Mouse (Mus musculus) limb, embryonic 12.5 days (tissue): ENCODE results near the gene Cdpf1. TPM values are rescaled to one million over a fixed set of nuclear protein-coding genes. Genes with fewer than 3 reads are reported as not detected.

Experiments
- ATAC-seq: fragments of 200-750 bp; cut with Nextera tagmentation; 2 replicates; pipeline ENCODE4 v1.8.0; 2017; ENCODE audit warnings: low read depth, moderate TSS enrichment; ENCODE audit not compliant: insufficient number of reproducible peaks, insufficient read depth, low FRiP score, low TSS enrichment
- H3K27ac ChIP-seq: fragments of 300-500 bp; sonication (generic); 2 replicates; pipeline ENCODE4 v1.5.1; 2016; ENCODE audit warnings: mild to moderate bottlenecking, moderate library complexity
- H3K27me3 ChIP-seq: fragments of 300-500 bp; sonication (generic); 2 replicates; pipeline ENCODE4 v1.6.1; 2016; ENCODE audit warnings: mild to moderate bottlenecking, moderate library complexity
- H3K36me3 ChIP-seq: fragments of 300-500 bp; sonication (generic); 2 replicates; pipeline ENCODE4 v1.6.1; 2016; ENCODE audit warnings: mild to moderate bottlenecking, moderate library complexity
- H3K4me1 ChIP-seq: fragments of 300-500 bp; sonication (generic); replicated peaks from 2 replicates; pipeline ENCODE4 v1.6.1; 2016
- H3K4me2 ChIP-seq: fragments of 300-500 bp; sonication (generic); 2 replicates; pipeline ENCODE4 v1.6.1; 2016; ENCODE audit warnings: mild to moderate bottlenecking, moderate library complexity
- H3K4me3 ChIP-seq: fragments of 300-500 bp; sonication (generic); replicated peaks from 2 replicates; pipeline ENCODE4 v1.5.1; 2016; ENCODE audit warnings: mild to moderate bottlenecking
- H3K9ac ChIP-seq: fragments of 300-500 bp; sonication (generic); replicated peaks from 2 replicates; pipeline ENCODE4 v1.6.1; 2016; ENCODE audit warnings: mild to moderate bottlenecking, moderate library complexity
- H3K9me3 ChIP-seq: fragments of 300-500 bp; sonication (generic); 2 replicates; pipeline ENCODE4 v1.6.1; 2016; ENCODE audit warnings: mild to moderate bottlenecking, moderate library complexity
- WGBS: fragments of 180-500 bp; shearing (Covaris S2); methylation state at CpG from one replicate; pipeline ENCODE4 v1.1.7; 2016; 5-methylcytosine and 5-hydroxymethylcytosine counted together
- polyA plus RNA-seq: library from polyadenylated mRNA; unstranded; fragments of >200 nt; fragmentation: Nextera tagmentation; extraction: Ambion mirVana; gene quantifications from 2 replicates; pipeline ENCODE4 v1.2.1, GENCODE M21; 2016

The Cdpf1 gene
- polyA plus RNA-seq, 1 experiment from 2014 or later = 22.8 TPM

DNA sequence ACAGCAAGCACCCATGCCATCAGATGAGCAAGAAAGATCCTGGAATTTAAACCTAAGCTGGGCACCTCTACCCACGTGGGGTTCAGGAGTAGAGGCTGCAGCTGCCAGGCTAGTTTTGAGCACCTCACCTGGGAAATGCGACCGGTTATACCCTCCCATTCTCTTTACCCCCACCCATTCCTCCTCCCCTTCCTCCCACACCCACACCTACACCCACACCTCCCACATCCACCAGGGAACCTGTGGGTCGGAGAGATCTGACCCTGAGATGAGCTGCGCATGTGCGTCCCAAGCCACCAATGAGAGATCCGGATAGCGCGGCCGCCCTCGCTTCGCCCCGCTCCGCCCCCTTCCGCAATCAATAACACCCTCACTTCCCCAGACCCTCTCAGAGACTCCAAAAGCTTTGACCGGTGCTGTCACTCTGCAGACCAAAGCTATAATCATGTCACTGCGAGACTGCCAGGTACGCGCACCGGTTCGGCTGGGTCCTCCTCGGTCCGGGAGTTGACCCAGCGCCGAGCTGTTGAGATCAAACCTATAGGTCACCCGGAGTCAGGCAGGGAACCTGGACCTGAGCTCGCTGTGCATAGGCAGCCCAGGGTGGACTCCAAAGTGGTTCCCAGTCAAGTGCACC is 20.6 kb upstream of the Cdpf1 start, which contains the start of gene Ttc38:
Gene Ttc38 (plus strand): TSS at position 353 of the 637 bp plus-strand sequence.
- Histone ChIP-seq H3K36me3 (peaks cover 5% of the 10 kb centered on the region; the same call in 1 of the 2 replicates), H3K4me3 (peak within 1 kb of the TSS; percentile 58), H3K4me1 (peaks cover 13% of the 10 kb centered on the region), H3K4me2 (peak within 1 kb of the TSS; percentile 73), H3K9ac (peak within 1 kb of the TSS; percentile 65), H3K27ac (peak within 1 kb of the TSS; percentile 41; the same call in 1 of the 2 replicates), H3K27me3 (no peaks in the 10 kb centered on the region), H3K9me3 (no peaks in the 10 kb centered on the region)
- WGBS = 1% methylated on average over 27 of the region's 27 CpGs
- peak; percentile 82 for ATAC-seq

DNA sequence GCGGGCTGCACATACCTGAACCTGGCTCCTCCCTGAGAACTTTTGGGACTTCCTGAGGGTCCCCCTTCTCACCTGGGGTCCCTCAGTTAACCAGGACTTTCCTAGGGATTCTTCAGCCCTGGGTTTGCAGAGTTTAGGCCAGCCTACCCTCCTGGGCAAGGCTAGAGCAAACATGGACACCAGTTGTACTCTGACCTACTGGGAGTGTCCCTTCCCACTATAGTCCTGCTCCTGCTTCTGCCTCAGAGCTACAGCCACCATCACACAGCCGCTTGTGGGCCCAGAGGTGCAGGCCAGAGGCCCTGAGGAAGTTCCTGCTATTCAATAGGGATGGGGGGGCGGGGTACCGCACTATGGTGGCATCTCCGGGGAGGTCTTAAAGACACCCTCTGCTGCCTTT is 18.0 kb upstream of the Cdpf1 start:
- no peak overlapping the region for H3K4me3 ChIP-seq
- no peak overlapping the region for H3K27ac ChIP-seq
- H3K9me3 ChIP-seq = no peaks in the 10 kb centered on the region
- H3K4me1 ChIP-seq = peaks cover 13% of the 10 kb centered on the region
- no peak overlapping the region for H3K4me2 ChIP-seq
- no peaks in the 10 kb centered on the region for H3K36me3 ChIP-seq
- H3K9ac ChIP-seq = no peak overlapping the region
- WGBS = 77% methylated on average over 5 of the region's 5 CpGs
- no peaks in the 10 kb centered on the region for H3K27me3 ChIP-seq
- ATAC-seq = no peak

- Histone ChIP-seq H3K36me3 (no peaks in the 10 kb centered on the region), H3K4me1 (peaks cover 13% of the 10 kb centered on the region), H3K9ac (no peak overlapping the region), H3K27ac (no peak overlapping the region), H3K9me3 (no peaks in the 10 kb centered on the region), H3K27me3 (no peaks in the 10 kb centered on the region), H3K4me2 (no peak overlapping the region), H3K4me3 (no peak overlapping the region)
- 86% methylated on average over 4 of the region's 4 CpGs for WGBS
- ATAC-seq = no peak
These were observed 16.6 kb upstream of the Cdpf1 start for GRCm38 (mm10) chr15:85828071-85828470.

DNA sequence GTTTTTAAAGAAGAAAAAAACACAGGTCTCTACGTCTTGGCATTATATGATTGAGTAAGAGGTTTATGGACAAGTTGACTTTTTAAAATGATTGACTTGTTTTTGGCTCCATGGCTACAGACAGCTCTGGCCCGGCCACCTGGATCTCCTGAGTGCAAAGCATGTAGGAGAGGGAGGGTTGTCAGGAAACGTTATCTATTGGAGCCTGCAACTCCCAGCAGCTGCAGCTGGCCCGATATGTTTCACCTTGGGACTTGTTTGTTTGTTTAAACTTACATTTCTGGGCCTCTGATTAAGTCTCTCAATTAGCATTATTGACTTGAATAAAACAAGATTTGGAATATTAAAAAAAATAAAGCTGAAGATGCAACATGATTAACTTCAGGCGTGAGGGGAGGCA is 15.2 kb upstream of the Cdpf1 start:
- H3K4me1 ChIP-seq = peaks cover 9% of the 10 kb centered on the region; the same call in 1 of the 2 replicates

DNA sequence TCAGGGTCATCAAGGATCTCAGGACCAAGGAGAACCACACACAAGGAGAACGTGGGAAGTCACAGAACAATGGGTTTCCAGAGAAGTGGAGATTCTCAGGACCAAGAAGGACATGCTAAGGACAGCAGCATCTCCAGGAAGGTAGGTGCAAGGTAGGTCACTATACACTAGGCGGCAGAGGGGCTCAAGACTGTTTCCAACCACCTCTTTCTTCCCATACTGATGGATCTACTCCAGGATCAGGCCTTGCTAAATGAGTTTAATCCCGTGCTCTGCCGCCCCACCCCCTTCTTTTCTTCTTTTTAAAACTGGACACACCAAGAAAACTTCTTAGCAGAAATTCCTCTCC is 10.5 kb upstream of the Cdpf1 start:
- Histone ChIP-seq H3K4me2 (peak overlapping the region; percentile 98), H3K27ac (no peak overlapping the region), H3K4me3 (peak overlapping the region; percentile 57), H3K9me3 (no peaks in the 10 kb centered on the region), H3K36me3 (no peaks in the 10 kb centered on the region), H3K27me3 (peaks cover 25% of the 10 kb centered on the region), H3K9ac (peak overlapping the region; percentile 79; the same call in 1 of the 2 replicates), H3K4me1 (peaks cover 5% of the 10 kb centered on the region; the same call in 1 of the 2 replicates)
- 8% methylated on average over 4 of the region's 4 CpGs for WGBS
- ATAC-seq = peak; percentile 73

More for the DNA sequence above, 15.2 kb upstream of the Cdpf1 start:
- no peak overlapping the region for H3K4me2 ChIP-seq
- 66% methylated on average over 5 of the region's 5 CpGs for WGBS
- H3K36me3 ChIP-seq = no peaks in the 10 kb centered on the region
- H3K4me3 ChIP-seq = no peak overlapping the region
- no peak for ATAC-seq
- peaks cover 5% of the 10 kb centered on the region for H3K27me3 ChIP-seq
- no peak overlapping the region for H3K9ac ChIP-seq
- H3K27ac ChIP-seq = no peak overlapping the region
- H3K9me3 ChIP-seq = no peaks in the 10 kb centered on the region

DNA sequence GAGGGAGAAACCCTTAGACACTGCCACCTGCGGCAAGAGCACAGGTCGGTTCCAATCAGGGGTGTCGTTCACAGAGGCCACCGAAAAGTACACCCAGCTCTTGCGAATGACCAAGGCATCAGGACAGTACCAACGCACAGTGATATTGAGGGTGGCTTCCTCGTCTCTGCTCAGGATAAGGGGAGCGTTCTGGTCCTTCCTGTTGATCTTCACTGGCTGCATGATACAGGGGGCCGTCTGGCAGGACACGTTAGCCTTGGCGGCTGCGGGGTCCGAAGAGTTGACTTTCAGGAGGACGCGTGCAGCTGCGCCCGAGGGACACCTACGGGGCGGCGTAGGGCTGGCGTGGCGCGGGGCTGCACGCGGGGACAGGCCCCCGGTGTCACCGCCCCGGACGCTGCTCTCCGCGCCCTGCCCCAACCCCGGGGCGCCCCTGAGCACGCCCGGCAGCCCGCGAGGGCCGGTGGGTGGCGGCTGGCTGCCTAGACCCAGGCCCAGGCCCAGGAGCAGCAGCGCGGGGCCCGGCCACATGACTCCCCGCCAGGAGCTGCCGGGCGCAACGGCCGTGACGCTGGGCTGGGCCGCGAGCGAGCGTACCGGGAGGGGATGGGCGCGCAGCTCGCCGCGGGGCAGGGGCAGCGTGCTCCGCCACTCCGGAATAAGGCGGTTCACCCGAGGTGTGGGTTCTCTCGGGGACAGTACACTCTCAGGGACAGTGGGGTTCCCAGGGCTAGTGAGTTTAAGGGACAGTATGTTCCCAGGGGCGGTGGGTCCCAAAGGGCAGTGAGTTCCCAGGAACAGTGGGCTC is 9.9 kb upstream of the Cdpf1 start, which contains the start of gene Pkdrej:
Gene Pkdrej (minus strand): TSS at position 532 of the 808 bp plus-strand sequence.
- Histone ChIP-seq H3K36me3 (no peaks in the 10 kb centered on the region), H3K9ac (peak within 1 kb of the TSS; percentile 79), H3K27me3 (peaks cover 25% of the 10 kb centered on the region), H3K27ac (no peak within 1 kb of the TSS), H3K4me2 (peak within 1 kb of the TSS; percentile 98), H3K4me1 (peaks cover 5% of the 10 kb centered on the region; the same call in 1 of the 2 replicates), H3K9me3 (no peaks in the 10 kb centered on the region), H3K4me3 (peak within 1 kb of the TSS; percentile 57)
- ATAC-seq = peak; percentile 71
- 2% methylated on average over 65 of the region's 65 CpGs for WGBS

DNA sequence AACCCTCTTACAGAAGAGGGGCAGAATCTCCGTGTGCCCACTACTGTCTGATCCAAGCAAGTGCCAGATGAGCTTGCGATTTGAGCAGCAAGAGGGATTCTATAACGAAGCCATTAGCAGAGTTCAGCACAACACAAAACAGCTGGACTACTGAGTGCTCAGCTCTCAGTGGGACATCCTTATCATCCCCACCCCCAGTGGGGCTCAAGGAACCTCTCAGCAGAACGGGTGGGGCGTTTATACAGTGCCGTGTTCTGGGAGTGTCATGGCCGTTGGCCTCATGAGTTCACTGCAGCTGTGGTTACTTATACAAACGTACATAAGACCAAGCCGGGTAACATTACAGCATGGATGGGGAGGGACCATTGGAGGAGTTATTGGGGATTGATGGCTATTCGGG is 1.9 kb upstream of the Cdpf1 start:
- Histone ChIP-seq H3K4me1 (peaks cover 6% of the 10 kb centered on the region), H3K36me3 (no peaks in the 10 kb centered on the region), H3K27me3 (no peaks in the 10 kb centered on the region; the same call in 1 of the 2 replicates), H3K9me3 (peaks cover 9% of the 10 kb centered on the region; the same call in 1 of the 2 replicates), H3K27ac (no peak overlapping the region), H3K4me3 (no peak overlapping the region), H3K9ac (no peak overlapping the region), H3K4me2 (no peak overlapping the region)
- WGBS = 66% methylated on average over 10 of the region's 10 CpGs
- ATAC-seq = no peak

GRCm38 (mm10) chr15:85810806-85811521 is 533 bp downstream of the Cdpf1 start:
- no peaks in the 10 kb centered on the region; the same call in 1 of the 2 replicates for H3K27me3 ChIP-seq
- peaks cover 6% of the 10 kb centered on the region for H3K4me1 ChIP-seq
- H3K4me2 ChIP-seq = peak overlapping the region; percentile 93
- peak overlapping the region; percentile 80 for H3K9ac ChIP-seq
- H3K36me3 ChIP-seq = no peaks in the 10 kb centered on the region; the same call in 1 of the 2 replicates
- WGBS = 7% methylated on average over 36 of the region's 36 CpGs
- ATAC-seq = peak; percentile 83
- H3K4me3 ChIP-seq = peak overlapping the region; percentile 77
- H3K27ac ChIP-seq = peak overlapping the region; percentile 88
- H3K9me3 ChIP-seq = peaks cover 7% of the 10 kb centered on the region; the same call in 1 of the 2 replicates

DNA sequence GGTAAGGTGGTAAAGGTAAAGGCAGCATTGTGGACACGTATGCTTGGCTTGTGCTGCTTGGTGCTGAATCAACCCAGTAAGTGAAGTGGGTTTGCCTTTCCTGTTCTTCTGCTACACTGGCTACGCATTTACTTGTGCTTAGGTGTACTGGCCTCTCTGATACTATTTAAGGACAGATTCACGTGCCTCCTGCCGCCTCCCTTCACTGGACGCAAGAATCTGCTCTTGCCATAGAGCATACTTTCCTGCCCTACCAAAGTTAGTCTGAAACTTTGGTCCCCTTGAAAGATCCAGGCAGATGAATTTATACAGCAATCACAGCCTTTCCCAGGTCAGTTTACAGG is 1.1 kb downstream of the Cdpf1 start:
- WGBS = 86% methylated on average over 5 of the region's 5 CpGs
- H3K9ac ChIP-seq = 0 out of 2 replicates have a peak overlapping the region, but pooled peaks have one; percentile 80

GRCm38 (mm10) chr15:85809091-85809490 is 2.4 kb downstream of the Cdpf1 start:
- no peak for ATAC-seq
- no peak overlapping the region for H3K4me3 ChIP-seq
- H3K27me3 ChIP-seq = no peaks in the 10 kb centered on the region
- H3K9ac ChIP-seq = no peak overlapping the region
- H3K4me1 ChIP-seq = peaks cover 6% of the 10 kb centered on the region
- H3K36me3 ChIP-seq = no peaks in the 10 kb centered on the region; the same call in 1 of the 2 replicates
- H3K4me2 ChIP-seq = no peak overlapping the region
- no peak overlapping the region for H3K27ac ChIP-seq
- WGBS = 87% methylated on average over 12 of the region's 12 CpGs
- no peaks in the 10 kb centered on the region for H3K9me3 ChIP-seq

More for the DNA sequence above, 1.1 kb downstream of the Cdpf1 start:
- peak overlapping the region; percentile 93 for H3K4me2 ChIP-seq
- no peak overlapping the region for H3K27ac ChIP-seq
- H3K4me3 ChIP-seq = peak overlapping the region; percentile 77
- no peak for ATAC-seq
- 0 out of 2 replicates have a peak, but pooled peaks cover 2% of the 10 kb centered on the region for H3K9me3 ChIP-seq
- no peaks in the 10 kb centered on the region; the same call in 1 of the 2 replicates for H3K36me3 ChIP-seq
- peaks cover 6% of the 10 kb centered on the region for H3K4me1 ChIP-seq
- no peaks in the 10 kb centered on the region; the same call in 1 of the 2 replicates for H3K27me3 ChIP-seq
